Mouse (Mus musculus): ENCODE measurements around the gene E130218I03Rik. TPM values are rescaled to one million over a fixed set of nuclear protein-coding genes. Genes with fewer than 3 reads are reported as not detected.
A peak's percentile ranks its signal among the peaks of the same experiment; 100 is the strongest.

E130218I03Rik gene
- polyA plus RNA-seq, 1 experiment from 2014 or later, result 0.28 TPM

DNA sequence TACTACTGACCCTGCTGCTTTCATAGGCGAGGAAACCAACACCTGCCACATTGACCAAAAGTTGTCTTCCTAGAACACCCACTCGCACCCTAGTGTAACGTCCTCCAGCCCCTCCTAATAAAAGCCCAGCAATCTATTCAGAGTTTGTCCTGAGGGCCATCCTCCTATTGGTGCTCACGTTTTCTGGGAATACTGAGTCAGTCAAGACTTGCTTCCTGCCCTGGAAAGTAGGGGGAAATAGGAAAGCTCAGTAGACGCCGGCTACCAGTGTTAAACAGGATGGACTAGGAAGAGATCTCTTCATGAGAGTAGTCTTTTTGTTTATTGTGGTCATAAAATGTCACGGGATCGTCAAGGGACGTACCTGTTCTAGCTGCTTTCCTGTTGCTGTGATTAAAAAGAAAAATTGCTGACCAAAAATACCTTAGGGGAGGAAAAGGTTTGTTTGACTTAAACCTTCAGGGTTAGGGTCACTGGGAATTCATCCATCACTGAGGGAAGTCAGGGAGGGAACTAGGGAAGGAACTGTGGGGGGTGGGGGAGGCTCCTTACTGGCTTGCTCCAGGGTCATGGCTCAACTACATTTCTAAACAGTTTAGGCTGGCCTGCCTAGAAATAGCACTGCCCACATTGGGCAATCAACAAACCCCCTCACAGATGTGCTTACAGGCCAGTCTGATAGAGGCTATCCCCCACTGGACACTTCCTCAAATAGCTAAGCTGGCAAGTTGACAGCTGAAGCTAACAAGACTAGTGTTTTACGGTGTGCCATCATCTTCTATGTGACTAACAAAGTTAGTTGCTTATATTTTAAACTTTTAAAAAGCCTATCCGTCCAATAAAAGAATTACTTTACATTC lies 45.2 kb downstream of the E130218I03Rik start:
- 28% methylated on average over 11 of the region's 11 CpGs for WGBS
- Histone ChIP-seq H3K4me3 (ENCODE audit: low read depth, low read length) (peak overlapping the region; percentile 89), H3K27ac (ENCODE audit: low read depth, low read length) (no peak overlapping the region; the same call in 1 of the 2 replicates), H3K4me2 (ENCODE audit: low read depth) (peak overlapping the region; percentile 87), H3K27me3 (ENCODE audit: control insufficient read depth, insufficient read depth, low read length) (no peaks in the 10 kb centered on the region), H3K9ac (ENCODE audit: low read length) (peak overlapping the region; percentile 99), H3K9me3 (ENCODE audit: control insufficient read depth, low read length) (no peaks in the 10 kb centered on the region), H3K36me3 (ENCODE audit: control insufficient read depth, insufficient read depth, low read length) (no peaks in the 10 kb centered on the region), H3K4me1 (ENCODE audit: control insufficient read depth, insufficient read depth, low read length) (peaks cover 11% of the 10 kb centered on the region)
- DNase-seq (ENCODE audit: low spot score) (no peak), ATAC-seq (ENCODE audit: insufficient read depth, low FRiP score, low TSS enrichment) (no peak)

DNA sequence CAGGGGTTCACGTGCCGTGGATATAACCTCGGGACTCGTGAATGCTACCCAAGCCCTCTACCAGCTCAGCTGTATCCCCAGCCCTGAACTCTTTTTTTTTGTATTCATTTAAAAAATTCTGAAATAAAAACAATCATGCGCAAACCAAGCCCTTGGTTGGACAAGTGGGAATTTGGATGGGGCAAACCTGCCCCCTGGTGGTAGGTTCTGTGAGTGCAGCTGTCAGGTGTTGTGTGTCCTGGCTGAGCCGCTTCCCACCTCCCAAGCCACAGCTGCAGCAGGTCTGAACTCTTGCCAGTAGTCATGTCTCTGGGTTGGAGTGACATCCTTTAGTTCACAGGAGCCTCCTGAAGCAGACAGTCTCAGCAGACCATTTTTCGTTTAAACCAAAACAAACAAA lies 48.6 kb downstream of the E130218I03Rik start:
- H3K27me3 ChIP-seq (ENCODE audit: control insufficient read depth, insufficient read depth, low read length), result no peaks in the 10 kb centered on the region
- no peak overlapping the region for H3K4me2 ChIP-seq (ENCODE audit: low read depth)
- no peak for ATAC-seq (ENCODE audit: insufficient read depth, low FRiP score, low TSS enrichment)
- H3K36me3 ChIP-seq (ENCODE audit: control insufficient read depth, insufficient read depth, low read length), result no peaks in the 10 kb centered on the region
- H3K9ac ChIP-seq (ENCODE audit: low read length), result no peak overlapping the region
- no peaks in the 10 kb centered on the region for H3K9me3 ChIP-seq (ENCODE audit: control insufficient read depth, low read length)
- peak; percentile 84 for DNase-seq (ENCODE audit: low spot score)
- H3K27ac ChIP-seq (ENCODE audit: low read depth, low read length), result no peak overlapping the region
- 23% methylated on average over 7 of the region's 7 CpGs for WGBS
- no peak overlapping the region for H3K4me3 ChIP-seq (ENCODE audit: low read depth, low read length)
- peaks cover 6% of the 10 kb centered on the region for H3K4me1 ChIP-seq (ENCODE audit: control insufficient read depth, insufficient read depth, low read length)

DNA sequence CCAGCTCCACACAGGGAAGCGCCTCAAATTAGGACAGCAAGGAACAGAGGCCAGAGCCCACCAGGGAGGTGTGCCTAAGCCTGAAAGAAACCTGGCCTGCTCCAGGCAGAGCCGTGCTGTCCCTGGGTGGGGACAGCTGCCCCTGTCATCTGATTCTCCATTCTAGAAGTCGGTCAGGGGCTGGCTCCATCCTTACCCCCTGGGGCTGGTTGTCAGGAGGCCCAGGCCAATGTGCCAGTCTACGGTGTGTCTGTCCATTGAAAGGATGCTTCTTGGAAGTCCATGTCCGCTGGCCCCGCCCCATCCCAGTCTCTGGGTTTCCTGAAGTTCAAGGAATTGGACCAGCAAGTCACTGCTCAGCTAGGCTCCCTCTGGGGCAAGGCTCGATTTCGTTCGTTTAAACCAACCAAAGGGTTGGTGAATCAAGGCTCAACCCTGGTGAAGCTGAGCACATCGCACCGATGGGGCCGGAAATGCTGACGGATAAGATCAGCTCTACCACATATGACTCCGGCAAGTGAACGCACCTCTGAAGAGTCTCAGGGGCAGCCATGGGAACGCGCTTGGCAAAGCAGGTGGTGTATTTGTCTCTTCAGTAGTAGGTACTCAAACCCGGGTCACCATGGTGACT lies 49.7 kb downstream of the E130218I03Rik start:
- no peak overlapping the region for H3K9ac ChIP-seq (ENCODE audit: low read length)
- WGBS, result 72% methylated on average over 18 of the region's 18 CpGs
- DNase-seq (ENCODE audit: low spot score), result no peak

DNA sequence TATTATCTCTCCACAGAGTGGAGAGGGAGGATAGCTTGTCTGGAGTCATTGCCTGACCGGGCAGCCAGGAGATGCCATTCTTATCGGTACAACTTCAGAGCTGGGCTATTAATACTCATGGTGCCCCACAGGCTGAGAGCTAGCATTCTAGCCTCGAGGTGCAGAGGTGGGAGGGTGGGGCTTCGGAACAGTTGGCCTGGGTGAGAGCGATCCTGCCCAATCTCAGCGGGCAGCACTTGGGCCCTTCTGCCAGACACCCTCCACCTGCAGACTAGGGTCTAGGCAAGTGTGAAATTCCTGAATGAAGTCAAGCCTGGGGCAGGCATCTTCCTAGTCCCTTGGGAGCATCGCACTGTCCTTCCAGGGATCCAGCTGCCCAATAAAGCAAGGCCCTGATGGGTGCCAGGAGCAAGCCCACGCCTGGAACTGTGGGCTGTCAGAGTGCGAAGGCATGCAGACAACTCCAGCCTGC lies 50.3 kb downstream of the E130218I03Rik start:
- DNase-seq (ENCODE audit: low spot score) (no peak), ATAC-seq (ENCODE audit: insufficient read depth, low FRiP score, low TSS enrichment) (no peak)
- no peak overlapping the region for H3K27ac ChIP-seq (ENCODE audit: low read depth, low read length)
- H3K4me1 ChIP-seq (ENCODE audit: control insufficient read depth, insufficient read depth, low read length), result no peaks in the 10 kb centered on the region; the same call in 1 of the 2 replicates
- no peaks in the 10 kb centered on the region for H3K9me3 ChIP-seq (ENCODE audit: control insufficient read depth, low read length)
- H3K4me3 ChIP-seq (ENCODE audit: low read depth, low read length), result no peak overlapping the region
- H3K4me2 ChIP-seq (ENCODE audit: low read depth), result no peak overlapping the region
- H3K9ac ChIP-seq (ENCODE audit: low read length), result no peak overlapping the region
- no peaks in the 10 kb centered on the region for H3K27me3 ChIP-seq (ENCODE audit: control insufficient read depth, insufficient read depth, low read length)
- H3K36me3 ChIP-seq (ENCODE audit: control insufficient read depth, insufficient read depth, low read length), result no peaks in the 10 kb centered on the region
- WGBS, result 64% methylated on average over 9 of the region's 9 CpGs

More for the DNA sequence above, 49.7 kb downstream of the E130218I03Rik start:
- Histone ChIP-seq H3K9me3 (ENCODE audit: control insufficient read depth, low read length) (no peaks in the 10 kb centered on the region), H3K27ac (ENCODE audit: low read depth, low read length) (no peak overlapping the region), H3K36me3 (ENCODE audit: control insufficient read depth, insufficient read depth, low read length) (no peaks in the 10 kb centered on the region), H3K4me2 (ENCODE audit: low read depth) (no peak overlapping the region), H3K4me3 (ENCODE audit: low read depth, low read length) (no peak overlapping the region), H3K4me1 (ENCODE audit: control insufficient read depth, insufficient read depth, low read length) (peaks cover 4% of the 10 kb centered on the region), H3K27me3 (ENCODE audit: control insufficient read depth, insufficient read depth, low read length) (no peaks in the 10 kb centered on the region)
- ATAC-seq (ENCODE audit: insufficient read depth, low FRiP score, low TSS enrichment), result no peak

Other genes starting within 250 kb of the E130218I03Rik start
- 40.6 and 42.1 TPM in 2 replicates for gene Dhdds, start 242.7 kb upstream of the E130218I03Rik start, polyA plus RNA-seq (2014; fragmentation: Nextera tagmentation; extraction: Ambion mirVana)
- 3.2 and 3.4 TPM in 2 replicates for gene Lin28a, start 224.8 kb upstream of the E130218I03Rik start, polyA plus RNA-seq (2014; fragmentation: Nextera tagmentation; extraction: Ambion mirVana)
- not detected in 2 replicates for gene Zfp683, start 189.8 kb upstream of the E130218I03Rik start, polyA plus RNA-seq (2014; fragmentation: Nextera tagmentation; extraction: Ambion mirVana)
- gene Crybg2, start 182.8 kb upstream of the E130218I03Rik start, polyA plus RNA-seq (2014; fragmentation: Nextera tagmentation; extraction: Ambion mirVana), result 0.53 and 0.99 TPM in 2 replicates
- gene Cd52, start 148.6 kb upstream of the E130218I03Rik start, polyA plus RNA-seq (2014; fragmentation: Nextera tagmentation; extraction: Ambion mirVana), result 5.7 and 6.4 TPM in 2 replicates
- gene Ubxn11, start 141.1 kb upstream of the E130218I03Rik start, polyA plus RNA-seq (2014; fragmentation: Nextera tagmentation; extraction: Ambion mirVana), result 4.7 and 7.1 TPM in 2 replicates
- gene Sh3bgrl3, start 114.9 kb upstream of the E130218I03Rik start, polyA plus RNA-seq (2014; fragmentation: Nextera tagmentation; extraction: Ambion mirVana), result 295 and 314 TPM in 2 replicates
- gene Cep85, start 56.5 kb upstream of the E130218I03Rik start, polyA plus RNA-seq (2014; fragmentation: Nextera tagmentation; extraction: Ambion mirVana), result 30.0 and 30.6 TPM in 2 replicates
- gene Gm7534, start 40.7 kb upstream of the E130218I03Rik start, polyA plus RNA-seq (2014; fragmentation: Nextera tagmentation; extraction: Ambion mirVana), result not detected in 2 replicates
- gene Catsper4, start 16.3 kb upstream of the E130218I03Rik start, polyA plus RNA-seq (2014; fragmentation: Nextera tagmentation; extraction: Ambion mirVana), result not detected in 2 replicates
- 0.36 and 0.50 TPM in 2 replicates for gene Cnksr1, start 5.3 kb upstream of the E130218I03Rik start, polyA plus RNA-seq (2014; fragmentation: Nextera tagmentation; extraction: Ambion mirVana)
- 18.6 and 19.2 TPM in 2 replicates for gene Zfp593, start 1.9 kb downstream of the E130218I03Rik start, polyA plus RNA-seq (2014; fragmentation: Nextera tagmentation; extraction: Ambion mirVana)
- gene Gm30191, start 3.3 kb downstream of the E130218I03Rik start, polyA plus RNA-seq (2014; fragmentation: Nextera tagmentation; extraction: Ambion mirVana), result not detected in 2 replicates
- 11.1 and 11.8 TPM in 2 replicates for gene Grrp1, start 10.4 kb downstream of the E130218I03Rik start, polyA plus RNA-seq (2014; fragmentation: Nextera tagmentation; extraction: Ambion mirVana)
- gene Pdik1l, start 44.2 kb downstream of the E130218I03Rik start, polyA plus RNA-seq (2014; fragmentation: Nextera tagmentation; extraction: Ambion mirVana), result 21.6 and 23.1 TPM in 2 replicates
- gene Trim63, start 71.5 kb downstream of the E130218I03Rik start, polyA plus RNA-seq (2014; fragmentation: Nextera tagmentation; extraction: Ambion mirVana), result 0.87 and 1.6 TPM in 2 replicates
- gene Slc30a2, start 99.5 kb downstream of the E130218I03Rik start, polyA plus RNA-seq (2014; fragmentation: Nextera tagmentation; extraction: Ambion mirVana), result not detected in 2 replicates
- gene Extl1, start 140.2 kb downstream of the E130218I03Rik start, polyA plus RNA-seq (2014; fragmentation: Nextera tagmentation; extraction: Ambion mirVana), result 0.24 and 0.37 TPM in 2 replicates
- 6.9 and 11.4 TPM in 2 replicates for gene Pafah2, start 152.7 kb downstream of the E130218I03Rik start, polyA plus RNA-seq (2014; fragmentation: Nextera tagmentation; extraction: Ambion mirVana)
- gene Stmn1, start 224.7 kb downstream of the E130218I03Rik start, polyA plus RNA-seq (2014; fragmentation: Nextera tagmentation; extraction: Ambion mirVana), result 3,693 and 3,815 TPM in 2 replicates

Data from neural tube, embryonic 11.5 days (tissue).